Mouse (Mus musculus) neutrophil, adult 59 days (primary cell): ENCODE results near the gene Olfr1413. TPM values are rescaled to one million over a fixed set of nuclear protein-coding genes. Genes with fewer than 3 reads are reported as not detected.

Experiments
- total RNA-seq, 2 experiments: library from RNA; stranded (reverse); gene quantifications; 1 replicate in 1 of 2; 2 replicates in 1 of 2; pipeline ENCODE4 v1.2.4; 2023

Gene Olfr1413
- not detected for total RNA-seq

DNA sequence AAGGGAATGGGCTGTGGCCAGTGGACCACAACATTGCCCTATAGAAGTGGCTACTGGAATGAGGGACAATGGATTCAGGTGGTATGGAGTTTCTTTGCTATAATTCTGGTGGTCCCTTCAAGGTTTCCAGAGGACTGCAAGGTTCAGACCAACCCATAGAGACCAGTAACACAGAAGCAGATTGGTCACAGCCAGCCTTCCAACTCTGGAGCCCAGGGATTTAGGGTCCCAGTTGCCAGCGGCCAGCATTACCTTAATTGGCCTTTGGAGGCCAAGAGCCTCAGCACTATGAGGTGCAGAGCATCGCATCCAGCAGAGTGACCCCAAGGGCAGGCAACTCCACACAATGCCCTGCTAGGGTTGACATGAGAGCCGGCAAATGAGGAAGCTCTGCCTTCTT is at the start of gene Olfr1413:
Gene Olfr1413 (plus strand): TSS at position 301 of the 400 bp plus-strand sequence.

DNA sequence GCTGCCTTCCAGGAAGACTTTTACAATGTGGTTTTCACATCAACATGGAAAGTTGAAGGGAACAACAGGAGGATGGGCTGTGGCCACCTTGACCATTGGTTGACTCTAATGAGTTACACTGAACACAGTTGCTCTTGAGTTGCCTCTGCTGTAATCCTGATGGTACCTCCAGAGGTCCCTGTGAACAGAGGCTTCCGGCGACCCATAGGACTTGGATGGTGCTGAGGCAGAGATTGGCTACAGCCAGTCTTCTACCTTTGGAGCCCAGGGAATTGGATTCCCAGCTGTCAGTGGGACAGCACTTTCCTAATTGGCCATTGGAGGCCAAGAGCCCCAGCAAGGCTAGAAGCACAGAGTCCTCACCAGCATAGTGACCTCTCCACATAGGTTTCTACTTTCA is 14.4 kb downstream of the Olfr1413 start, which contains the start of gene Olfr1412:
Gene Olfr1412 (plus strand): TSS at position 301 of the 400 bp plus-strand sequence.

DNA sequence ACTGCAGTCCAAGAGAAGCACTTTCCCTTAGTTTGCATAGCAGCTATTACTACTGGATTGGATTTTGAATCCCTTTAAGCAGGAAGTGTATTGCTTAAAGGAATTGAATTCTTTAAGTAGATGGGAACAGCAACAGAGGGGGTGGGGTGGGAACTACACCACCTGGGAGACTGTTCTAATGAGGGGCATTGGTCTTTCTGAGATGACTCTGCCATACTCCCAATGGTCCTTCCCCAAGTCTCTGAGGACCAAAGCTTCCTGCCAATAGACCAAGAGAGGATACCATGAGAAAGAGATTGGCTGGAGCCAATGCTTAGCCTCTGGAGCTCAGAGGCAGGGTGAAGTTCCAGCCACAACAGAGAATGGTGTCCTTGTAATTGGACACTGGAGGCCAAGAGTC is 23.0 kb downstream of the Olfr1413 start, which contains the start of gene Olfr1411:
Gene Olfr1411 (plus strand): TSS at position 301 of the 400 bp plus-strand sequence.

DNA sequence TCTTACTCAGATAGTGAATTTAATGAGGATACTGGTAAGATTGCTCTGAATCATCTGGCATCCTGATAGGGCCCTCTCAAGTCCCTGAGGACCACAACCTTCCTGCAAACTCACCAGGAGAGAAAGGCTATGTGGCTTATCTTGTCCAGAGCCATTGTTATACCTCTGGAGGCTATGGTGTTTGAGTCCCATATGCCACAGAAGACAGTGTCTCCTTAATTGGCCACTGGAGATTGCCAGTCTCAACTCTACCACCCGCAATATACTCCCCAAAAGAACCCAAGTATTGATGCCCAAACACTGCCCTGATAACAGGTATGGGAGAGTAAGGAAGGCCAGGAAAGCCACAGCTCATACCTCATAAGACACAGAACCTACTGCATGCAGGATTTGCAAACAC is 34.4 kb downstream of the Olfr1413 start, which contains the start of gene Olfr1410:
Gene Olfr1410 (plus strand): TSS at position 301 of the 400 bp plus-strand sequence.

DNA sequence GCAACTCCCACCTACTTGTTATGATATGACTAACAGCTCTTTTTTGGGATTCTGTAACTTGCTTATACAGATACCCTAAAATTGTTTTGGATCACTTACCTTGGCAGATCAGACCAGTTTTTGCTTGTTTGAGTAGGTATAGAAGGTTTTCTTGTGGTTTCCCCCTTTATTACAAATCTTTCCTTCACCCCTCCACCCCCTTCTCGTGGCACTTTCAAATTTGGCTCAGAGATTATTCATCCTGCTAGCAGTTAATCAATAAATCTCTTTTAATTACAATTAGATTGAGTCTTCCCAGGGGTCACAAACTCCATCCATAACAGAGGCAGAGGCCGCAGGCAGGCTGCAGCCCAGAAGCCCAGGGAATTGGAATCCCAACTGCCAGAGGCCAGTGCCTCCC is 46.4 kb downstream of the Olfr1413 start, which contains the start of gene Olfr12:
Gene Olfr12 (plus strand): TSS at position 301 of the 400 bp plus-strand sequence.

Other genes with a start within 250 kb of the Olfr1413 start
- gene Ndufa10, start 97.5 kb upstream of the Olfr1413 start, total RNA-seq, result 10 to 100 TPM; 56.8 to 85.1 TPM
- gene Olfr1416, start 86.2 kb upstream of the Olfr1413 start, total RNA-seq, result not detected
- not detected for gene Olfr1415, start 75.2 kb upstream of the Olfr1413 start, total RNA-seq
- gene Olfr1414, start 52.7 kb upstream of the Olfr1413 start, total RNA-seq, result not detected
- not detected for gene Olfr1412, start 14.5 kb downstream of the Olfr1413 start, total RNA-seq
- gene Olfr1411, start 23.1 kb downstream of the Olfr1413 start, total RNA-seq, result not detected
- not detected for gene Olfr1410, start 34.5 kb downstream of the Olfr1413 start, total RNA-seq
- not detected for gene Olfr12, start 46.5 kb downstream of the Olfr1413 start, total RNA-seq
- 100 to 1,000 TPM; 117 to 121 TPM for gene Cops9, start 70.7 kb downstream of the Olfr1413 start, total RNA-seq
- 1 to 10 TPM; 5.0 to 5.6 TPM for gene Otos, start 77.5 kb downstream of the Olfr1413 start, total RNA-seq